Mouse (Mus musculus) brown adipose tissue, adult 24 weeks (tissue): ENCODE measurements around the gene Gm21865. TPM values are rescaled to one million over a fixed set of nuclear protein-coding genes. Genes with fewer than 3 reads are reported as not detected.
"Not testable (repeated sequence)": the region's sequence is repeated elsewhere in the genome, so short reads cannot be mapped to it uniquely, and the experiment has no call there.

Experiments
- H3K27ac ChIP-seq: fragments of 200-500 bp; replicated peaks from 2 replicates; pipeline ENCODE4 v1.5.1; 2012; ENCODE audit warnings: low read depth, mild to moderate bottlenecking, low read length
- H3K4me1 ChIP-seq: fragments of 200-500 bp; 2 replicates; pipeline ENCODE4 v1.6.1; 2012; ENCODE audit warnings: low read length, mixed read lengths; ENCODE audit not compliant: control insufficient read depth, insufficient read depth, insufficient read length
- H3K4me3 ChIP-seq: fragments of 200-500 bp; 2 replicates; pipeline ENCODE4 v1.5.1; 2012; ENCODE audit warnings: low read depth, mild to moderate bottlenecking, low read length, moderate library complexity; ENCODE audit not compliant: insufficient read depth
- polyA plus RNA-seq: library from polyadenylated mRNA; stranded (reverse); fragments of >200 nt; gene quantifications from 2 replicates; pipeline ENCODE4 v1.2.4, GENCODE M21; 2012; ENCODE audit not compliant: missing spikeins, insufficient read depth, insufficient read length

Gene Gm21865
- polyA plus RNA-seq: not detected in 2 replicates

DNA sequence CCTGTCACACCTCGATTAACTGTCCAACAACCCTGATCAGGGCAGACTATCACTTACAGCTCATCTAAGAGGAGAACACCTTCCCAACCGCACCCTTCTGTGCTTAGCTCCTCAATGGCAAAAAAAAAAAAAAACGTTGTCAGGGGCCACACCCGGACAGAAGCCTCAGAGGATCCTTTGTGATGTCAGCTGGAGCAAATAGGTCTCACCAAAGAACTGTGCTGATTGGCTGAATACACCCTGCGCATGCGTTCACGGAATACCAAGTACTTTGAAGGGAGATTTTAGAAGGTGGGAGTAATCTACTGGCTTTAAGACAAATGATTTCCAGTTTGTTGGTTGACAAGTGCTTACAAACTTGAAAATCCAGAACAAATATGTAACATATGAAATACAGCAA is at the start of gene Gm21865:
Gm21865 (minus strand) TSS at position 101 of the 400 bp plus-strand sequence.
- not testable (repeated sequence) for H3K4me3 ChIP-seq, H3K4me1 ChIP-seq, H3K27ac ChIP-seq

Other genes with a start within 250 kb of the Gm21865 start
- not detected in 2 replicates for gene Gm21882, start 64.6 kb upstream of the Gm21865 start, polyA plus RNA-seq